Mouse (Mus musculus): ENCODE data around the gene Dram1. TPM values are rescaled to one million over a fixed set of nuclear protein-coding genes. Genes with fewer than 3 reads are reported as not detected.

Gene Dram1
- 0.55 and 0.63 TPM in 2 replicates for polyA plus RNA-seq (2016; fragmentation: Nextera tagmentation; extraction: Ambion mirVana)

DNA sequence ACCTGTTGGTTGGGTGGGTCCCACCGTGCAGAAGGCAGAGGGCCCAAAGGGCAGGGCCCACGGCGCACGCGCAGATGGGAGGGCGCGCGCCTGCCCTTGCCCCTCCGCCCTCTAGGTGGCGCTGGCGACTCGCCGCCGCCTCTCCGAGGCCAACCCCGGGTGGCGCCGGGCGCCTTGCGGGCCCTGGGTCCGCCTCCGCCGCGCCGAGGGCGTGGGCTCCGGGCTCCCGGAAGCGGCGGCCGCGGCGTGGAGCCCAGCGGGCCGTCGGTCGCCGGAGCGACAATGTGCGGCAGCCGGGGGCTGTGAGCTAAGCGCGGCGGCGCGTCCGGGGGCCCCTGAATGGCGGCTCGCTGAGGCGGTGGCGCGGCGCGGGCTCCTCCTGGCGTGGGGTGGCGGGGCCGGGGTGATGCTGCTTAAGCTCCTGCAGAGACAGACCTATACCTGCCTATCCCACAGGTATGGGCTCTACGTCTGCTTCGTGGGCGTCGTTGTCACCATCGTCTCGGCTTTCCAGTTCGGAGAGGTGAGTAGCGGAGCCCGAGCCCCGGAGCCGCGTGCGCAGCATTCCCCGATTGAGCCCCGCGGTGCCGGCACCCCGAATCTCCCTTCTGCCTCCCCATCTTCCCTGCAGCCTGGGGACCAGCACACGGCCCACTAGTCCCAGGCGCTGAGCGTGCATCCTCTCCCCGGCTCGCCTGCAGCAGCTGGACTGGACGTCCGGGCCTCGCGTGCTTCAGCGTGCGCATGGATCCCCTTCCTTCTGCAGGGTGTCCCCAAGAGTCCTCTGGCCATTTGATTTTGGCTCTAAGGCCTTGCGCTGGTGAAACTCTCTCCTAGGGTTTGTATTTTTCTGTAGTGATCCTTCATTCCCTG, at the start of gene Dram1, which contains the start of gene Gnptab:
Dram1 (minus strand) TSS at position 68 of the 873 bp plus-strand sequence.
Gnptab (plus strand) TSS at position 120 of the 873 bp plus-strand sequence.
- under 1% methylated on average over 87 of the region's 87 CpGs for WGBS
- Histone ChIP-seq H3K27me3 (replicated peaks) (no peaks in the 10 kb centered on the region), H3K4me2 (replicated peaks) (peak within 1 kb of the TSS; percentile 90)

DNA sequence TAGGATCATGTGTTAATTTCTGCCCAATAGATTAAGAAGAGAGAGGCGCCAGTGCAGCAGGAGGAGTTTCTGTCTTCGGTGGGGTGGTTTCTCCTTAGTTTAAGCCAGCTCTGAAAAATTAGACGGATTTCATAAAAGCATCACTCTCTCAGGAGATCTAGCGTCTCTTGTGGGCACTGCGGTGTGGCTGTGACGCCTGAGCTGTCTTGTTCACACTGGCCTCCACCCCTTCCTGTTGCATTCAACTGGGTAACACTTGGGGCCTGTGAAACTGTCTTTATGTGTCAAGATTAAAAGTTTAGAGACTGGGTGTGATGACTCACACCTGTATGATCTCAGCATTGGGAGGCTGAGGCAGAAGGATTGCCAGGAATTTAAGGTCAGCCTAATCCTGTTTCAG, 49.1 kb upstream of the Dram1 start:
- no peak overlapping the region for H3K4me3 ChIP-seq
- H3K27me3 ChIP-seq (replicated peaks) = no peaks in the 10 kb centered on the region
- H3K9me3 ChIP-seq = no peaks in the 10 kb centered on the region
- H3K9ac ChIP-seq = no peak overlapping the region
- H3K36me3 ChIP-seq = peaks cover 14% of the 10 kb centered on the region
- no peaks in the 10 kb centered on the region for H3K4me1 ChIP-seq
- 89% methylated on average over 6 of the region's 6 CpGs for WGBS
- no peak for ATAC-seq (ENCODE audit: low FRiP score, low read depth)
- no peak overlapping the region for H3K27ac ChIP-seq
- H3K4me2 ChIP-seq (replicated peaks) = no peak overlapping the region

More for the DNA sequence above, at the start of gene Dram1, which contains the start of gene Gnptab:
- Histone ChIP-seq H3K4me3 (peak within 1 kb of the TSS; percentile 82), H3K27ac (peak within 1 kb of the TSS; percentile 26; the same call in 1 of the 2 replicates), H3K36me3 (no peaks in the 10 kb centered on the region), H3K4me1 (peaks cover 14% of the 10 kb centered on the region), H3K9ac (peak within 1 kb of the TSS; percentile 82), H3K9me3 (no peaks in the 10 kb centered on the region)
- peak; percentile 87 for ATAC-seq (ENCODE audit: low FRiP score, low read depth)

DNA sequence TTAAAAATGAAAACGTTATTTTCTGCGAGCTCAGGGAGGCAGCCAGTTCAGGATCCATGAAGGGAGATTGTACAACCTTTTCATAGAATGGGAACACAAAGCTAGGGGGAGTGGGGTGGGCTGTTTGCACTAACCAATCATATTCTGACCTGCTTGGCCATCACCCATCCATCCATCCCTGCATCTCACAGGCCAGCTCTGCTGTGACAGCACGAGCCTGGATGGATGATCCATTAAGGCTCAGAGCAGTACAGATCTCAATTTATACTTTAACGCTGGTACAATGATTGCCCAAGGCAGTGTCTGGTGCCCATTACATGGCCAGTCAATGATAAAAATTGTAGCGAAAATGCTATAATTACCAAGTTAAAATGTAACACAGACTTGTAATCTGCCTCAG, 48.0 kb upstream of the Dram1 start:
- Histone ChIP-seq H3K27ac (no peak overlapping the region), H3K4me2 (replicated peaks) (no peak overlapping the region), H3K9ac (no peak overlapping the region), H3K27me3 (replicated peaks) (no peaks in the 10 kb centered on the region), H3K4me1 (no peaks in the 10 kb centered on the region), H3K36me3 (peaks cover 9% of the 10 kb centered on the region), H3K9me3 (no peaks in the 10 kb centered on the region), H3K4me3 (no peak overlapping the region)
- no peak for ATAC-seq (ENCODE audit: low FRiP score, low read depth)
- WGBS = 56% methylated on average over 5 of the region's 5 CpGs

DNA sequence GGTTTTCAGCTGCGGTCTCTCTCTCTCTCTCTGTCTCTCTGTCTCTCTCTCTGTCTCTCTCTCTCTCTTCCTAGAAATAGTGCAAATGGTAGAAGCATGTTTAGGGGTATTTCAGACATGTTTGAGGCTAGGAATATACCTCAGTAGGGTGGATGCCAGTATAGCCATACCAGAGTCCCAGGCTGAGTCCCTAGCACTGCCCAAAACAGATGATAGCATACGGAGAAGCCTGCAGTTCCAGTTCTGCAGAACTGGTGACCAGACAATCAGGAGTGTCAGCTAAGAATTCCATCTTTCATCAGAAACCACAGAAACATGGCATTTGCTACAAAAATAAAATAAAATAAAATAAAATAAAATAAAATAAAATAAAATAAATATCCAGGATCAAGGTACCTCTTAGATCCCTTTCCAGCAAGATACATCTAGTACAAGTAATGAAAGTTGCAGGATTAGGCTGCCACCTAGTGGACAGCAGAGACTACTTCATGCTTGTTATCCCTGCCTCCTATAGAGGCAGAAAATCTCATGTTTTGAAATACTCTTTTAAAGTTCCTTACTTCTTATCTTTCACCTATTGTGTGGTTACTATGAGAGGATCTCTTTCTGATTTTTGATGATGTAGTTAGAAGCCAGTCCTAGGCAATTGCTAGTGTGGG, 47.4 kb upstream of the Dram1 start:
- Histone ChIP-seq H3K36me3 (peaks cover 5% of the 10 kb centered on the region), H3K4me3 (no peak overlapping the region), H3K27me3 (replicated peaks) (no peaks in the 10 kb centered on the region), H3K9ac (no peak overlapping the region), H3K27ac (no peak overlapping the region), H3K4me1 (no peaks in the 10 kb centered on the region), H3K4me2 (replicated peaks) (no peak overlapping the region), H3K9me3 (no peaks in the 10 kb centered on the region)
- WGBS = 98% methylated on average over 2 of the region's 2 CpGs
- ATAC-seq (ENCODE audit: low FRiP score, low read depth) = peak; percentile 83; the same call in 1 of the 2 replicates

DNA sequence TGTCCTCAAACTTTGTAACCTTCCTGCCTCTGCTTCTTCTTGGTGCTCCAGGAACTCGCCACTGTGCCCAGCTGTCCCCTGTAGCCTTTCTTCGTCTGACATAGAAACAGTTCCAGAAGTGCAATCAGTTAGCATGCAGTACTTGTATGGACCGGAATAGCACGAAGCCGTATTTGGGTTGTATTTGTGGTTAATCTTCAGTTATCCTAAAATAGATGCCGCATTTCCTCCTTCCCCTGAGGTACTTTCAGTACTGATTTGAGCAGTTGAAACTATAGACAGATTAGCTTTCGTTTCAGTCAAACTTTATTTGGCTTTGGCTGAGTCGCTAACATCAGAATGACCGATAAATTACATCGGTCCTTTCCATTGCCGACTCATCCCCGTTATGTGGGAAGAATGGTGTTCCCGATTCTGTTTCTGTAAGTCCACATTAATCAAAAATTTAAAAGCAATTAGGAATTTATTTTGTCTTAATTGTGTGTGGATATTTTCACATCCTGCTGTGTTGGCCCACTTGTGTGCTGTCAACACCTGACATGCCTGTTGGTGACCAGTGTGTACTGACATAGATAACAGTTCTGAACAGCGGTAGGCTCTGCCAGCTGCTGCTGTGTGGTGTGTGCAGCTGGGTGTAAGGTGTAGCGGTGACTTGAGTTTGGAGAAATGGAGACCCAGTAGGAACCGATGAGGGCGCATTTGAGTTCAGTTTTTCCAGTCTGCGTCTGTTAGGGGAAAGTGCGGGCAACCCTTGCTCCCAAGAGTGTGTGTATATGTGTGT, 42.0 kb upstream of the Dram1 start:
- H3K4me2 ChIP-seq (replicated peaks) = no peak overlapping the region
- WGBS = 94% methylated on average over 19 of the region's 19 CpGs
- no peak overlapping the region for H3K4me3 ChIP-seq
- ATAC-seq (ENCODE audit: low FRiP score, low read depth) = no peak
- no peak overlapping the region for H3K27ac ChIP-seq
- H3K9ac ChIP-seq = no peak overlapping the region
- peaks cover 8% of the 10 kb centered on the region for H3K36me3 ChIP-seq
- H3K27me3 ChIP-seq (replicated peaks) = no peaks in the 10 kb centered on the region
- H3K4me1 ChIP-seq = no peaks in the 10 kb centered on the region
- no peaks in the 10 kb centered on the region for H3K9me3 ChIP-seq

DNA sequence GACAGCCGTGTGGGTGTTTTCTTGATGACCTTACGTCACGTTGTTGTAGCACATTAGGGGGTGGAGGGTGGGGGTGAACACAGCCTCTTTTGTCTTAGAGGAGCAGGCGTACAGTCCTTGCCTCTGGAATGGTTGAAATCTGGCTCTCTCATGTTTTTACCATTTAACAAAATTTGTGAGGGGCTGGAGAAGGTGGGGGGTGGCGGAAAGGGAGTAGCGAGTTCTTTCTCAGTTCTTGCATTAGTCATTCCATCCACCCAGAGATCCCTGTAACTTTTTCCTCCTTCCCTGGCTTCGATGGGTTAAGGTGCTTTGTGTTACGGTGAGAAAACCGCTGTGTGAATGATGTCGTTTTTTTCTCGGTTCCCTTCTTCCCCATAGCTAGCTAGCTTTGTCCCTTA, 41.3 kb upstream of the Dram1 start:
- Histone ChIP-seq H3K27me3 (replicated peaks) (no peaks in the 10 kb centered on the region), H3K4me1 (no peaks in the 10 kb centered on the region), H3K4me3 (no peak overlapping the region), H3K9ac (no peak overlapping the region), H3K27ac (no peak overlapping the region), H3K4me2 (replicated peaks) (no peak overlapping the region), H3K36me3 (peaks cover 8% of the 10 kb centered on the region), H3K9me3 (no peaks in the 10 kb centered on the region)
- no peak for ATAC-seq (ENCODE audit: low FRiP score, low read depth)
- WGBS = 75% methylated on average over 11 of the region's 11 CpGs

DNA sequence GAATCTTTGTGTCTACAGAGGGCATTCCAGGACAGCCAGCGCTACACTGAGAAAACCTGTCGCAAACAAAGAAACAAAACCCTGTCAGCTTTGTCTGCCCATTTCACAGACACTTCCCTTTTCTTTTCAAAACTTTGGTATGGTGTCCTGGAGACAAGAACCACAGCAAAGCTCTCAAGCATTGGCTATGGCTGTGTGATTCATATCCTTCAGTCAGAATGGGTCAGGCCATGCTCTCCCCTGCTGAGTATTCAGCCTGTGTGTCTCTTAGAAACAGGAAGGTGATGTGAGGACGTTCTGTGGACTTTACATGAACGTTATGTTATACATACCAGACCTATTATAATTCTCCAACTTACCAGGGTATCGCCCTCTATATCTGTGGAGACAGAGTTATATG, 38.8 kb upstream of the Dram1 start:
- Histone ChIP-seq H3K4me1 (no peaks in the 10 kb centered on the region), H3K9ac (no peak overlapping the region), H3K27me3 (replicated peaks) (no peaks in the 10 kb centered on the region), H3K36me3 (peaks cover 8% of the 10 kb centered on the region), H3K9me3 (no peaks in the 10 kb centered on the region), H3K4me3 (no peak overlapping the region), H3K4me2 (replicated peaks) (no peak overlapping the region), H3K27ac (no peak overlapping the region)
- ATAC-seq (ENCODE audit: low FRiP score, low read depth) = no peak
- WGBS = 86% methylated on average over 5 of the region's 5 CpGs

DNA sequence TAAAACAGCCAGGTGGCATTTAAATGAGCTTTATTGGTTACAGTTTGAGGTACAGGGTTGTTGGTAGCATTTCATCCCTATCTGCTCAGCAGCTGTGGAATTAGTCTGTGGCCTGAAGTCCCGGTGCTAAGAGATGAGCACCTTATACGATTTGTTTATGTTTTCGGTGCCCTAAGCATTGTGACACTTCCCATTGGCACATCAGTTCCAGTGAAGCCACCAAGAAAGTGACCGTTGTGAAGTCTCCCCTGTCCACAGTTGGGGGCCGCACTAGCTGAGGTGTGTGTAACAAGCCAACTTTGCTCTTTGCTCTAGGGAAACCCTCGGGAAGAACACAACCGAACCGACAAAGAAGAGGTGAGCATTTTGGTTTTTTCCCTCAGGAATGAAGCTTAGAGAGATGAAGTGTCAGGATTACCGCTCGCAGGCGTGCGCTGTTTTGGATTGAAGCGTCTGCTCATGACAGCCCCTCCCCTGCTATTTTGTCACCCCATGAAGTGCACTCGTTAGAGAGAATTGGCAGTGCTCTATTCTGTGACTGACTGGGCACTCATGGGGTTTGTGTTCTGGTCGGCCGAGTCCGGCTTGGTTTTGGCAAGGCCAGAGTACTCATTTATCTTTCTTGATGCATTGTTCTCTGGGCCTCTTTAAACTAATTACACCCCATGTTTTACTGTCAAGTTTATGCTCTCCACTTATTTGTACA, 33.6 kb upstream of the Dram1 start:
- Histone ChIP-seq H3K27ac (no peak overlapping the region), H3K36me3 (no peaks in the 10 kb centered on the region), H3K9ac (no peak overlapping the region), H3K4me3 (no peak overlapping the region), H3K27me3 (replicated peaks) (no peaks in the 10 kb centered on the region), H3K9me3 (no peaks in the 10 kb centered on the region), H3K4me1 (no peaks in the 10 kb centered on the region), H3K4me2 (replicated peaks) (no peak overlapping the region)
- WGBS = 56% methylated on average over 17 of the region's 17 CpGs
- no peak for ATAC-seq (ENCODE audit: low FRiP score, low read depth)

DNA sequence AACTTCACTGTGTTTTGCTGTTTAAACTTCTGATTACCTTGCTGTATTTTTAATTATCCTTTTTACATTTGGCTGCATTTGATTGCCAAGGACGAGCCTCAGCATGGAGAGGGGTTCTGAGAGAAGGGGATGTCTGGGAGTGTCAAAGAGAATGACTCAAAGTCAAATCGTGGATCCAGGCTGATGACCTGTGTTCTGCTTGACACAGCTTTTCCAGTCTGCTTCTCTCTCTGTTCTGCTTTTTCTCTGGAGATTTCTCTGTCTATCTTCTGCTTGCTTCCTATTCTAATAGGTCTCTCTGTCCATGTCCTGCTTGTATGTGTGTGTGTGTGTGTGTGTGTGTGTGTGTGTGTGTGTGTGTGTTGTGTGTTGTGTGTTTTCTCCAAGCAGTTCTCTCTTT, 30.9 kb upstream of the Dram1 start:
- Histone ChIP-seq H3K9ac (no peak overlapping the region), H3K27ac (no peak overlapping the region), H3K4me1 (no peaks in the 10 kb centered on the region), H3K36me3 (no peaks in the 10 kb centered on the region), H3K4me2 (replicated peaks) (no peak overlapping the region), H3K9me3 (no peaks in the 10 kb centered on the region), H3K4me3 (no peak overlapping the region), H3K27me3 (replicated peaks) (no peaks in the 10 kb centered on the region)
- ATAC-seq (ENCODE audit: low FRiP score, low read depth) = no peak
- WGBS = 70% methylated on average over 2 of the region's 2 CpGs

DNA sequence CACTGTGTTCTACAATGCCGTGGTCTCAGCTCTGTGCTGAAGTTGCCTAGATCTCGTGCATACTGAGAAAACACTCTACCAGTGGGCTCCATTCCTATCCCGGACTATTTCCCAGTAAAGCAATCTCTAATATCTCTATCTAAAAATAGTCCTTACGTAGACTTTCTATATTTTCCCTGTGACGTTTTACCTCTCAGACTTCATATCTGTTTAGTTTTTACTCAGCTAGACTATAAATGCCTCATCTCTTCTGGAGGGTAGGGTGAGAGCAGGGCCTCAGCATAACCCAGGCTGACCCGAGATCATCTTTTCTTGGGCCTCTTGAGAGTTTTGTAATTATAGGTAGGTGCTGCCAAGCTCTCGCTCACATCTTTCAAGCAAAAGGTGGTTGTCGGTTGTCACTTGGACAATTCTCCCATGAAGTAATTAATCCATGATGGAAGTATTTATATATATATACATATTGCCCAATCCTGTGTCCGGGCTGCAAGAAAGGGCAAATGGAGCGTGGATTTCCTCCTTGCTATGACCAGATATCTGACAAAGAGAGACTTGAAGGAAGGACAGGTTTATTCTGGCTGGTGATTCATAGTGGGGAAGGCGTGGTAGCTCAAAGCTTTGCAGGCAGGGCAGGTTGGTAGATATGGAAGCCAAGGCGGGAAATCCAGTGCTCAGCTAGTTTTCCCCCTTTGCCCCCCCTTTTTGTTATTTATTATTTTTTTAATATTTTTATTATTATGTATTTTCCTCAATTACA, 29.2 kb upstream of the Dram1 start:
- H3K9ac ChIP-seq = no peak overlapping the region
- WGBS = 92% methylated on average over 12 of the region's 12 CpGs
- H3K4me2 ChIP-seq (replicated peaks) = no peak overlapping the region
- no peak overlapping the region for H3K4me3 ChIP-seq
- no peaks in the 10 kb centered on the region for H3K27me3 ChIP-seq (replicated peaks)
- no peak for ATAC-seq (ENCODE audit: low FRiP score, low read depth)
- no peaks in the 10 kb centered on the region for H3K36me3 ChIP-seq
- no peak overlapping the region for H3K27ac ChIP-seq
- no peaks in the 10 kb centered on the region for H3K4me1 ChIP-seq
- H3K9me3 ChIP-seq = no peaks in the 10 kb centered on the region

DNA sequence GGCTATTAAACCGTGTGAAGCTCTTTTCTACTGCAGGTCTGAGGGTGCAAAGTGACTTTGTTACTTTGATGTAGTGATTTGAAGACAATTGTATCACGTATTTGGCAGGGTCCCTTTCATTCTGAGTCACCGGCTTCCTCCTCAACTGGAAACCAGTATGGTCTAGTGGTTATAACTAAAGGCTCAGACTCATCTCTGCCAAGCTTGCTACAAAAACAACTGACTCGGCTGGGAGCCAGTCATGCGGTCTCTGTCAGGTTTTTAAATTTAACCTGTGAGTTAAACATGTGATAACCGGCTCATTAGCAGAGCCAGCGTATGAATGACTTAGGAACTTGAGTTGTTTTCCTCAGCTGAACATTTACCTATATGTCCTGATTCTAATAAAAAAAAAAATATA, 26.9 kb upstream of the Dram1 start:
- H3K36me3 ChIP-seq = peaks cover 3% of the 10 kb centered on the region; the same call in 1 of the 2 replicates
- no peak overlapping the region for H3K9ac ChIP-seq
- 60% methylated on average over 7 of the region's 7 CpGs for WGBS
- ATAC-seq (ENCODE audit: low FRiP score, low read depth) = no peak
- H3K4me2 ChIP-seq (replicated peaks) = no peak overlapping the region
- no peak overlapping the region for H3K4me3 ChIP-seq
- no peaks in the 10 kb centered on the region for H3K9me3 ChIP-seq
- H3K27me3 ChIP-seq (replicated peaks) = no peaks in the 10 kb centered on the region
- H3K27ac ChIP-seq = no peak overlapping the region
- H3K4me1 ChIP-seq = no peaks in the 10 kb centered on the region

All from neural tube, embryonic 12.5 days (tissue).